Mouse (Mus musculus) lung, postnatal 0 days (tissue): ENCODE data around the gene Aim2.

ENCODE experiments used
- CTCF ChIP-seq: IDR thresholded peaks from 2 replicates; pipeline ENCODE4 v1.5.1; 2016; ENCODE audit warnings: antibody characterized with exemption, mild to moderate bottlenecking
- EP300 ChIP-seq: IDR thresholded peaks from 2 replicates; pipeline ENCODE4 v1.6.1; 2016; ENCODE audit warnings: antibody characterized with exemption, mild to moderate bottlenecking, control low read depth

GRCm38 (mm10) chr1:173389901-173390401 is 39.3 kb downstream of the Aim2 start:
- no peak for TF ChIP-seq CTCF
- no peak for TF ChIP-seq EP300
